Mouse (Mus musculus): Measurements from ENCODE around the gene L3mbtl4.
"Not testable (repeated sequence)": the region's sequence is repeated elsewhere in the genome, so short reads cannot be mapped to it uniquely, and the experiment has no call there.

Gene L3mbtl4

DNA sequence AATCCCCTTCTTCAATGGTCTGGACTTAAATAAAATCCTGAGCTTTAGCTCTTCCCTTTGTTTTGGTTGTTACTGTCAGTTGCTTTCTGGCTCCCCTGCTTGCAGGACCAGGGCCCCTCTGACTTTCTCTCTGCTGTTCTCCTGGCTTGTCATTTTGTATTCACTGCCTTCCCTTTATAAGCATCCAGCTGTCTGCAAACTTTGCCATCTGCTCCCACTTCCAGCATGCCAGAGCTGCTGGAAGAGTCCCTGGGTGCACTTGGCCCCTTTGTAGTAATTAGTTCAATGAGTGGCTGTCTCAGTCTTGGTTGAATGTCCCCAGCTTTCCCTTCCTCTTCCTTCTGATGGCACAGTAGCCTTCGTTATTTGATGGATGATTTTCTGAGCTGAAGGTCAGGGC is 132.4 kb downstream of the L3mbtl4 start:
- no peak for DNase-seq (ENCODE audit: low spot score)

DNA sequence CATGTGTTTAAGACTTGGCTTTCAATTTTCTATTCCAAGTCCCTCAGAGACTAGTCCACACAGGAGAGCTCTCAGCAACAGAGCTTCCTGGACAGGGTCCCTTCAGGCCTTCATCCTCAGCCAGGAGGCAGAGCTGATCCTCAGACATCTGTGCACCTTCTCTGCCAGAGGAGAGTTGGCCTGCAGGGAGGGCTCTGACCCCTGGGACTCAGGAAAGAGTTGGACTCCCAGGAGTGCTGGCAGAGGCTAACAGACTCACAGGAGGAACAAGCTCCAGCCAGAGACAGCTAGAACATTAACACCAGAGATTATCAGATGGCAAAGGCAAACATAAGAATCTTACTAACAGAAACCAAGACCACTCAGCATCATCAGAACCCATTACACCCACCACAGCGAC is 133.5 kb downstream of the L3mbtl4 start:
- DNase-seq (ENCODE audit: low spot score) = not testable (repeated sequence)

DNA sequence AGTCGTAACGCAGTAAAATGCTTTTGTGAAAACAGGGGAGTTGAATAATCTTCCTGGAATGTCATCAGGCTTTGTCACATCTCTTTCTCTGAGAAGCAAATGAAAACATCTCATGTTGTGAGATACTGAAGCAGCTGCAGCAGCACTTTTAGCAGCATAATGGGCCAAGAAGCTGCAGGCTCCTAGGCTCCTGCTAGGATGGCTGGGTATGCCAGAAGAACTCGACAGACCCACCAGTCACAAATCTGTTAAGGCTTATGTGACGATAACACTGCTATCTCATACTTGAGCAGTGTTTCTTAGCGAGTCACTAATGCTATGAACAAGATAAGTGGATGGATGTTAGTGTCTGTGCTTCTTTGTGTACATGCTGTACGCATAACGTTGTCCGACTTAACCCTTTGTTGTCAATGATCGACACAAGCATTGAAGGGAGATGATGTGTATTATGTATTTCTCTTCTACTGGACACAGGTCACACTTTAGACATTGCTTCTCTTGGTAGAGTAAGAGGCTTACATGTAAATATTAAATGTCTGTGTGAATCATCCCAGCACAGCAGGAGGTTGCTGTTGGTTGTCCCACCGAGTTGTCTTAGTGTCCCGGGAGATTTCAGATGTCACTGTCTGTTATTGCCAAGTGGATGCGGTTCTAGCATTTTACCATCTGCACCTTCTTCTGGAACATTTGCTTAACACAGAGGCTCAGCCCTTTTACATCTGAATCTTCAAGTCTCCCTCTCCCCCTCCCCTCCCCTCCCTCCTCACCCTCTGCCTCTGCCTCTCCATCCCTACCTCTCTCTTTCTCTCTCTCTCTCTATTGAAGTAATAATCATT is 149.3 kb downstream of the L3mbtl4 start:
- DNase-seq (ENCODE audit: low spot score) = no peak

DNA sequence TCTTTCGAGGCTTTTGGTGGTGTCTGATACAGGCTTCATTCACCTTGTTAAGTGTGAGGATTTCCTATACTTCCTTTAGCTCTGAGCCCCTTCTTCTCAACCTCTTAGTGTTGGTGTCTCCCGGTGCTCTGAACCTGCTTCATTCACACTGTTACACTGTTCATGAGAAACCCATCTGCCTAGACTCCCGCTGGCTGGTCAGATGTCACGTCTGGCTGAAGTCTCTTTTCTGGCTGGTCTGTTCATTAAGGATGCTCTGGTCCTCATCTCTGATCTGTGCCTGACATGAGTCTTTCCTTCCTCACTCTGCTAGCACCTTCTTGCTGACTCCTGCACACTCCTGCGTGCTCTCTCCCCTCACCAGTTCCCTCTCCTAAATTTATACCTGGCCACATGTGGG is 160.0 kb downstream of the L3mbtl4 start:
- DNase-seq (ENCODE audit: low spot score) = no peak

DNA sequence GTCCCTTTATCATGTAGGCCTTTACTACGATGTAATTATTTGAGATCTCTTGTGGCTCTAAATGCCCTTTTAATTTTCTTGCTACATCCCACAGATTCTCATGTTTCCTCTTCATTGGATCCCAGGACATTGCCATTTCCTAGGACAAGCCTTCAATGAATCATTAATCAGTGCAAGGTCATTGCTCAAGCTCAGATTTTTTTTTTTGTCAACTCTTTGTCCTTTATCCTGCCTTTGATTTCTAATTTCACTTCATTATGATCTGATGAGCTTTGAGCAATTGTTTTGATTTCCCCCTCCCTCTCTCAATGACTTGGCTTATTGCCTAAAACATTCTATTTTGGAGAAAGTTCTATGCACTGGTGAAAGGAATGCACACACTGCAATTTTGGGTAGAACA is 177.3 kb downstream of the L3mbtl4 start:
- DNase-seq (ENCODE audit: low spot score) = no peak

DNA sequence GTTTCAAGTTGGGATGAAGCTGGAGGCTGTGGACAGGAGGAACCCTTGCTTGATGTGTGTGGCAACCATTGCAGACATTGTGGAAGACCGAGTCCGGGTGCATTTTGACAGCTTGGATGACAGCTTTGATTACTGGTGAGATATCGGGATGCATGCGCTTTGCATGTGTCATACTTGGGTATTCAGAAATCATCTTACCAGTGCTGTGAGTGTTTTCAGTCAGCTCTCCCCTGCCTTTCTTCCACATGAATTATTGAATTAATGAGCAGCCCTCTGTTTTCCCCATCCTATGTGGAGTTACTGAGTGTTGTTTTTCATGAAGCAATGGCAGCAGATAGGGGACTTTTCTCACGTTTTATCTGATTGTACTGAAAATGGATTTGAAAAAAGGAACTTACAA is 187.9 kb downstream of the L3mbtl4 start:
- DNase-seq (ENCODE audit: low spot score) = no peak

DNA sequence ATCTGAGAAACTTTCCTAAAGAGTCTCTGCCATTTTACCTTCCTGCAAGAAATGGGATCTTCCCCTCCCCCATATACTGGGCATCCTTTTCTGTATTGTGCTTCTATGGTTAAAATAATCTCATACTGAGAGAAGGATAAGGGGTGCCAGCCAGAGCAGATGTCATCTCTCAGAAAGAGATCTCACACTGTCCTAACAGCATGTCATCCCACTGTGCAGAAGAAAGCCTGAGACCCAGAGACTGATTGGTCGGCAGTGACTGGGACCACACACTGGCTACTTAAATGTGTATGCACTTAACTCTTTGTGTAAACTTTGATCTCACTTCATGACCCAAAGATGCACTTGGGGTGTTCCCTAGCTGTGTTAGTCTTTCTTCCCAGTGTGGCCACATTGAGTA is 193.7 kb downstream of the L3mbtl4 start:
- DNase-seq (ENCODE audit: low spot score) = no peak

DNA sequence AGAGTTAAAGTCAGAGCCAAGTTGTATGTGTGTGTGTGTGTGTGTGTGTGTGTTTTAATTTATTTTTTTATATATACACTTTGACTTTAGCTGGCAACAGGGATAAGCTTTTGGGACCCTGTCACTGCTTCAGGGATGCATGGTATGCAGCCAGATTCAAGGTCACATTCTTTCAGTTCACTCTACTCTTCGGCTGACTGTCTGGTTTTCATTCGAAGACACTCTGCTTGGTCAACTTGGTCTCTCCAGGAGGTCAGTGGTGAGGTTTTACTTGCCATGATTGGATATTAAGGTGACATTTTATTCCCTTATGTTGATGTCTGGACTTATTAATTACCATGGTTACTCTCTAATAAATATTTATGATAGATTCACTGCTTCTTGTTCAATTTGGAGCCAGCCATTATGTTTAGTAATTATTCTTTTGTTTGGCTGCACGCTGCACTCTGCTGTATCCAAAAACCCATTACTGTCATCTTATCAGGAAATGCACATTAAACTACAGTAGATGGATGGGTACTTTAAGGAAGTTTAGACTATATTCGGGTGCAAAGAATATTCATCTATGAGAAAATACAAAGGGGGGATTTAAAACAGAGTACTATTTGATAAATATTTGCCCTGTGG is 216.6 kb downstream of the L3mbtl4 start:
- DNase-seq (ENCODE audit: low spot score) = no peak

DNA sequence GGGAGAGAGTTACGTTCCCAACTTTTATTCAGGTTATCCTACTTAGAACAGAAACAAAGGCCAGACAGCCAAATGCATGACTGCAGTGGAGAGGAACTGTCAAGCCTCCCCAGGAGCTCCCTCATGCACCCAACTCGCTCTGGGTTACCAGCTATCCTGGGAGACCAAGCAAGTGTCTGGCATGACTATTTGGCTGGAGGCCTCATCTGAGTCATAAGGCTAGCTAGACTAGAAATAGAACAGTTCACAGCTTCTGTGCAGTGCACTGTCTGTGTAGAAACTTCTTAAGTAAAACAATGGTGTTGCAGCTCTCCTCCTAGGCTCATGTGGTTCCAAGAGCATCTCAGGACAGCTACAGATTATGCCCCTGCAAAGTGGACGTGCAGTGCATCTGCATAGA is 218.6 kb downstream of the L3mbtl4 start:
- DNase-seq (ENCODE audit: low spot score) = no peak

DNA sequence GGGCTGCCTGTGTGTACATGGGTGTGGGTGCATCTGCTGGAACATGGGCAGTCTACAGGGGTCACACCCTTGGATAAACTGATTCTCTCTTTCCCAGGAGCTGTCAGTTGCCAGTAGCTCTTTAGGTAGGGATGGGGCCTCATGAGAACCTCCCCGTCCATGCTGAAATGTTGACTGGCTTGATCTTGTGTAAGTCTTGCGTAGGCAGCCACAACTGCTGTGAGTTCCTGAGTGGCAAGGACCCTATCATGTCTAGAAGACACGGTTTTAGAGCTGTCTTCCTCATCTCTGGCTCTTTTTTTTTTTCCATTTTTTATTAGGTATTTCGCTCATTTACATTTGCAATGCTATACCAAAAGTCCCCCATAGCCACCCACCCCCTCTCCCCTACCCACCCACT is 229.4 kb downstream of the L3mbtl4 start:
- not testable (repeated sequence) for DNase-seq (ENCODE audit: low spot score)

DNA sequence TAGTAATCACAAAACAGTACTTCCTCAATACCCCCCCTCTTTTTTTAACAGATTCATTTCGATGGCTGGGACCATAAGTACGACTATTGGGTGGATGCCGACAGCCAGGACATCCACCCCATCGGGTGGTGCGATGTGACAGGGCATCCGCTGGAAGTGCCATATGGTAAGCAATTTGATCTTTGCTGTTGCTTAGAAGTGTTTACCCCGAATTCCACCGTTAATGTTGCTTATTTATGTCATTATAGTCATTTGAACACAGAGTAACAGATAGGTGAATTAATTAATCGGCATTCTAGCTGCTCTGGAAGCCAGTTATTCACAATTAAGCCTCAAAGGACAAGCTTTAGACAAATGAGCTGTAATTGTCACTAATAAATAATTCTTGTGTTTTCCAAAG is 286.1 kb downstream of the L3mbtl4 start:
- no peak for DNase-seq (ENCODE audit: low spot score)

DNA sequence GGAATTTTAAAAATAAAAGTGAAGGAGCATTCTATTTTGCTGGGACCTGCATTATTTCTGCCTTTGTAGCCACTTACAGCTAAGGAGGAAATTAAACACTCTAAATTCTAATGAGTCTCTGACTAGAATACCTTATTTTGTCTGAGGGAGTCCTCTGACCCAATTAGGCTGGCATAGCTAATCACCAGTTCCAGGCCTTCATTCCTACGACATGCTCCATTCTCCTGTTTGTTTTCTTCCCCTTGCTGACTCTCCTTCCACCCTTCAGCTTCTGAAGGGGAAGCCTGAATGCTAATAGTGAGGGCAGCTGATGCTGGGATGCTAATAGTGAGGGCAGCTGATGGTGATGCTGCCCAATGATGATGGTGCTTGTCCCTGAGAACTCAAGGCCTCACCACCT is 286.7 kb downstream of the L3mbtl4 start:
- no peak for DNase-seq (ENCODE audit: low spot score)

DNA sequence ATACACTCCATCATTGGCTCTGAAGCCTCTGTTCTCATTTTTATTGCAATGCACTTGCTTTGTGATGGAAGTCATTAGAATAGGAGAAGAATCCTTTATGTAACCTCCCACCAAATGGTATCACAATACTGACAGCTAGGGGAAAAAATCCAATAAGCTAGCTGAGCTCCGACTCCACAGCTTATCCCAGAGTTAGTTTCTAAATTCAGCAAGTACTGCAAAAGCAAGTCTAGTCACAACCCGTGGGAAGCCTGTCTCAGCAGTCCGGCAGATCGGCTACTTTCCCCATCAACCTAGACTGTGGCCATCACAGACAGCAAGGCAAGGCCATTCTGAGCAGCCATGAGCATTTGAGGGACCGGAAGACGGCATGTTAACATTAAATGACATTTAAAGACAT is 298.2 kb downstream of the L3mbtl4 start:
- DNase-seq (ENCODE audit: low spot score) = no peak

DNA sequence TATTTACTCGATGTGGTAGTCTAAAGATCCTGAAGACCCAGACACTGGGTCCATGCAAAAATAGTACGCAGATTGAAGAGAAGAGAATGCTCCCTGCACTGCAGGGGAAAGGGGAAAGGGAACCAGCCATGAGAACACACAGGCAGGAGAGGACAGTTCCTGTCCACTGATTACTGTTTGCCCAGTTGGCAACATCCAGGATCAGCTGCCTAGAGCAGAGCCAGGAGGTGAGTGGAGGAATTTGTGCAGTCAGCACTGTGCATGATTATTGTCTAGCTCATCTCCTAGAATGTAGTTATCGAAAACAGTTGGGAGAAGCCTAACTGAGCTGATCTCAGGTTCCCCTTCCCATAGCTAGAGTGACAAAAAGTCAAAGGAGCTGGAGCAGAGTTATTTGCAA is 311.6 kb downstream of the L3mbtl4 start:
- no peak for DNase-seq (ENCODE audit: low spot score)

DNA sequence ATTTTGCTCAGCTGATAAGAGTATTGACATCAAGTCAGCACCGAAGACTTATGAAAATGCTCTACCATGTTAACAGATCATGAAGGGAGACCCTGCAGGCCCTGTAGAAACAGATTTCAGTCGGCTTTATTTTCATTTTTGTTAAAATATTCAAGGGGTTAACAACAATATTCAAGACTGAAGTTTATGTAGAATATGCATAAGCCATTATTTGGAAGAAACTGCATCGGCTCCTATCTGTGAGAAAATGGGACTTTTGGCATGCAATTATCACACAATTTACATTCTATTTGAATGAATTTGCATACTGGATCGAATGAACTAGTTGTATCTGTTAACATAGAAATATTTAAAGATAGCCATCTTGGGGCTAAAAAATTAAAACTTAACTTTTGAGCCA is 318.0 kb downstream of the L3mbtl4 start:
- no peak for DNase-seq (ENCODE audit: low spot score)

DNA sequence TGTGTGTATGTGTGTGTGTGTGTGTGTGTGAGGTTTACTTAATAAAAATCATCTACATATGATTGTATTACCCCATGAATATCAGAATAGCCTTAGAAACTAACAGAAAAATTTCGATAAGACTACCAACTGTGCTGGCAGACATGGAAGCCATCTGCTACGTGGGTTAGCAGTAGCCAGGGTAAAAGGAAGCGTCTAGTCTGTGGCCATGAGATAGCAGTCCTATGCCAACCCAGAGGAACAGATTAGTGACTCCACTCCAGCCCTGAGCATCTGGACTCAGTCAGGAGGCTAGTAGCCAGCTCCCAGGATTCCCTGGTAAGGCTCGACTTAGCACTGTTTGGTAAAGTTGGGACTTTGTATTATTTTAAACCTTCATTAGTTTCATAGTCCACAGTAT is 329.1 kb downstream of the L3mbtl4 start:
- no peak for DNase-seq (ENCODE audit: low spot score)

DNA sequence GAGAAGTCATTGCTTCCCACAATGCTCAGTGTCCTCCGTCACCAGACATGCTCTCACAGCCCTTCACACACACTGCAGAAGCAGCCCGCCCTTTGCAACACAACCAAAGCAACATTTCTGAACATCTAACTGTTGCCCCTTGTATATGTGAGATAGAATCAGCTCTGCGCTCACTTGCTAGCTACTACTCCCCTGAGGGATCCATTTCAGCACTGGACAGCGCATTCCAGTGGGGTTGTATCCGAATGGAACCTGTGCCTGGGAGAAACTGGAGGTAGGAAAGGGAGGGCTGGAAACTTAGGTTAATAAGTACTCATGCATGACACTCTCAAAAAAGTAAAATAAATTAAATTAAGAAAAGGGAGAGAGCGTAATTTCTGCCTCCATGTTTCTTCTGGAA is 334.1 kb downstream of the L3mbtl4 start:
- peak; percentile 10 for DNase-seq (ENCODE audit: low spot score)

DNA sequence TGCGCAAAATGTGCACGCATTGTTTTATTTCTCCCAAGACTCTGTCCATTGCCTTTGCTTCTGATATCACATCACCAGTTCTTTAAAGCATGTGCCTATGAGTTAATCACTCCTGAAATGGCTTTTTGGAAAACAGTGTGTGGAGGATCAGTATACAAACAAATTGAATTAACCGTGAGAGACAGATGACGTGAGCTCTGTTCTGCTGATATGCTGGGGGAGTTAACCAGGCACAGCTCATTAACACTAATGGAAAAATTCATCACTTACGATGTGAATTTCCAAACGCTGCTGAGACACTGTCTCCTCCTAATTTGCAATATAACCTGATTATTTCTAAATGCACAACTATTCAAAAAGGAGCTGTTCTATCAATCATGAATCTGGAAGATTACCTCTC is 337.6 kb downstream of the L3mbtl4 start:
- DNase-seq (ENCODE audit: low spot score) = no peak

DNA sequence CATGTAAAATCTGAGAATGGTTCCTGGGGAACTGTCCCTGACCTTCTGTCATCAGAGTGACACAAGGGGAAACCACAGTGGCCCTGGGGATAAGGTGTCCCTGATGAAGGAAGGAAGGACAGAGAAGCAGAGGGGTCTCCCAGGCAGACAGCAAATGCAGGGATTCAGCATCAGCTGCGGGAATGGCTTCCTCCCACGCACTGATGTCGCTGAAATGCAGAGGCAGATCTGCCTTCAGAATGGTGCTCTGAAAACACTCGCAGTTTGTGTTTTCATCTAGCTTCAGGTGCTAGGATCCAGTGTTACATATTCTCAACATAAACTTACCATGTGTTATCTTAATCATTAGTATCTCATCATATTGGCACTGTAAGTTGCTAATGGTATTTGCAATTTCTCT is 351.7 kb downstream of the L3mbtl4 start:
- DNase-seq (ENCODE audit: low spot score) = no peak

DNA sequence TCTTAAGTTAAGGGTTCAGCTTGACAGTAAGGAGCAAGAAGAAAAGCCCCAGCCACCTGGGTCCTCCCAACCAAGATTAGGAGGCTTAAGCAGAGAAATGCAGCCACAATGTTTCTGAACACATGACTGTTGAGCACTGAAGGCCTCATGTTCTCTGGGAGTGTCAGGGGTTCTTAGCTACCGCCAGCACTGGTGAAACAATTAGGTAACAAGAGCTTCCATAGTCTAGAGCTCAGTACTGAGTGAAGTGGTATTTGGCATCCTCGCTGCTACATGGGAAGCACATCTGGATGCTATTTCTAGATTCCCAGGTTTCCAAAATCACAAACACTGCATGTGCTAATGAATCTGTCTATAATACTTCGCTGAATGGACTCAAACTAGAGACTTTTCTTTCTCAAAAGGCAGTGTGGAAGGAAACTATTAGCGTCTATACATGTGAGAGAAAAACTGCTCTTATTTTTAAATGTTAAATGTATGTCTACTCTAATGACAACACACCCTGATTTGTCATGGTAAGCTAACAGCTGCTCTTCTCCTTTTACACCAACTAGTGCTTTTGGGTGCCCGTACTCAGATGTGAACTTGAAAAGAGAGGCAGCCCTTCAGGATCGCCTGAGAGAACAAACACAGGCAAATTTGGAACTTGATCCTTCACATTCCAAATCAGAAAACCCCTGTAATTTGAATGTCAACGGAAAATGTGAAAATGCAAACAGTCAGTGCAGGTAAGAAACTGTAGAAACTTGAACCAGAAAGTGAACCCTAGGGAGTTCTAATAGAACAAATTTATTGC is 356.2 kb downstream of the L3mbtl4 start:
- no peak for DNase-seq (ENCODE audit: low spot score)

DNA sequence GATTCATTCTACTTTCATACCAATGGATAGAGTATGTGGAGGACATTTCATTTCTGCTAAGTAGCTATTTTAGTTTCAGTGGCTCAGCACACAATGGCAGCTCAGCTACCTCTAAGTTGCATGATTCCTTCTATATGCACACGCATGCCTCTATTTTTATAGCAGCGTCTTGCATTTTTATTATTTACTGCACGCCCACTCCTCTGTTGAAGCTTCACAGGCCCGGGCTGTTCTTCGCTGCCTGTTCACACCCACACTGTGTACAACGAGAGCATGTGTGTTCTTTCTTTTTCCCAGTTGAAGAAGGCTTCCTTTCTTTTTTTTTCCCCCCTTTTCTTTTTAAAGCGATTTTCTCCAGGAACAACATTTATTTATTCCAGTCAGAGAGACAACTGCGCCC is 357.8 kb downstream of the L3mbtl4 start:
- no peak for DNase-seq (ENCODE audit: low spot score)

DNA sequence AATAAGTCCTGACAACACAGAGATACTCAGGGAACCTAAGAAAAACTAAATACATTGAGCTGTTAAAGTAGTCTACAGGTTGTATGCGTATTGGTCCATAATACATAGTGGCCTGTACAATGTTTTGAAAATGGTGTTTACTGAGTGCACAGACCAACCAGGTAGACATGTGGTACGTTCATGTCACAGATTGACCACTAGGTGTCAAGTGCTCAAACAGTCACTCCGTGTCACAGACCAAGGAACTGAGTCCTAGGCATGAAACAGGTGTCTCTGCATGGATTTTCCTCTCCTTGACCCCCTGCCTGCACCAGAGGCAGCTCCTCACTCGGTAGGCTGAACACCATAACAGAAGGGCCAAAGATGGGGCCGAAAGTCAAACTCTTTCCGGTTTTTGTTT is 366.6 kb downstream of the L3mbtl4 start:
- no peak for DNase-seq (ENCODE audit: low spot score)

DNA sequence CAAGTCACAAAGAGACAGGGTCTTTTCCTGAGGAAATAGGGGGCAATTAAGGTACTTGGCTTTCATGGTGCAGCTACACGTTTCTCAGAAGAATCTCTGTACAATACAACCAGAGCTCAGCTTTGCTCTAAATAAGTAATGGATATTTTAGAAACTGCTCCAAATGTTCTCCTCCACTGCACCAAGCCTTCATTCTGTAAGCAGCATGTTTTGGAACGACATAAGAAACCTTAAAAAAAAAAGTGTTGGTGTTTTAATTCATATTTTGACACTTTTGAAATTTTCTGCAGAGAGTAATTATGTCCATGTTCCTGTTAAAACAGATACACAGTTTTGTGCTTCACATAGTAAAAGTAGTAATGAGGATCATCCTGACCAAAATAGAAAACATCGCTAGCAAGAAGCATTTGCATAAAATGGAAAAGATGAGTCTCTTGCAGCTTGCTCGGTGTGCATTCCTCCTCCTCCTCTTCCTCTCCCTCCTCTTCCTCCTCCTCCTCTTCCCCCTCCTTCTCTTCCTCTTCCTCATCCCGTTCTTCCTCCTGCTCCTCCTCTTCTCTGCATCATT is 369.0 kb downstream of the L3mbtl4 start:
- no peak for DNase-seq (ENCODE audit: low spot score)

All from yolk sac, embryonic 10.5 days (tissue).